Mouse (Mus musculus) midbrain, embryonic 16.5 days (tissue): Measurements from ENCODE around the gene Gm10197. TPM values are rescaled to one million over a fixed set of nuclear protein-coding genes. Genes with fewer than 3 reads are reported as not detected.

Experiments
- ATAC-seq: fragments of 200-750 bp; cut with Nextera tagmentation; 2 replicates; pipeline ENCODE4 v1.8.0; 2017; ENCODE audit warnings: moderate TSS enrichment
- H3K27ac ChIP-seq: fragments of 300-500 bp; sonication (generic); 2 replicates; pipeline ENCODE4 v1.5.1; 2014; ENCODE audit warnings: mild to moderate bottlenecking, low read length, mixed read lengths
- H3K27me3 ChIP-seq: fragments of 300-500 bp; sonication (generic); 2 replicates; pipeline ENCODE4 v1.6.1; 2014; ENCODE audit warnings: low read depth, low read length, mixed read lengths; ENCODE audit not compliant: control insufficient read depth, insufficient read depth
- H3K36me3 ChIP-seq: fragments of 300-500 bp; sonication (generic); 2 replicates; pipeline ENCODE4 v1.6.1; 2014; ENCODE audit warnings: mild to moderate bottlenecking, low read length, moderate library complexity, mixed read lengths; ENCODE audit not compliant: control insufficient read depth, insufficient read depth
- H3K4me1 ChIP-seq: fragments of 300-500 bp; sonication (generic); 2 replicates; pipeline ENCODE4 v1.6.1; 2014; ENCODE audit warnings: mild to moderate bottlenecking, low read length, mixed read lengths; ENCODE audit not compliant: control insufficient read depth, insufficient read depth
- H3K4me2 ChIP-seq: fragments of 300-500 bp; sonication (generic); 2 replicates; pipeline ENCODE4 v1.6.1; 2014; ENCODE audit warnings: mild to moderate bottlenecking, low read length, mixed read lengths
- H3K4me3 ChIP-seq: fragments of 300-500 bp; sonication (generic); 2 replicates; pipeline ENCODE4 v1.5.1; 2014; ENCODE audit warnings: low read depth, mild to moderate bottlenecking, low read length, moderate library complexity, mixed read lengths
- H3K9ac ChIP-seq: fragments of 300-500 bp; sonication (generic); 2 replicates; pipeline ENCODE4 v1.6.1; 2014; ENCODE audit warnings: low read depth, low read length, mixed read lengths
- H3K9me3 ChIP-seq: fragments of 300-500 bp; sonication (generic); replicated peaks from 2 replicates; pipeline ENCODE4 v1.6.1; 2014; ENCODE audit warnings: mild to moderate bottlenecking, low read length, mixed read lengths; ENCODE audit not compliant: control insufficient read depth, poor library complexity, severe bottlenecking
- WGBS: fragments of 180-500 bp; shearing (Covaris S2); extraction: QIAGEN DNeasy Blood & Tissue Kit; methylation state at CpG from one replicate; pipeline ENCODE4 v1.1.7; 2014; 5-methylcytosine and 5-hydroxymethylcytosine counted together
- polyA plus RNA-seq: library from polyadenylated mRNA; unstranded; fragments of >200 nt; fragmentation: Nextera tagmentation; extraction: Ambion mirVana; gene quantifications from 2 replicates; pipeline ENCODE4 v1.2.1, GENCODE M21; 2015

The Gm10197 gene
- polyA plus RNA-seq, 1 experiment from 2014 or later: not detected

DNA sequence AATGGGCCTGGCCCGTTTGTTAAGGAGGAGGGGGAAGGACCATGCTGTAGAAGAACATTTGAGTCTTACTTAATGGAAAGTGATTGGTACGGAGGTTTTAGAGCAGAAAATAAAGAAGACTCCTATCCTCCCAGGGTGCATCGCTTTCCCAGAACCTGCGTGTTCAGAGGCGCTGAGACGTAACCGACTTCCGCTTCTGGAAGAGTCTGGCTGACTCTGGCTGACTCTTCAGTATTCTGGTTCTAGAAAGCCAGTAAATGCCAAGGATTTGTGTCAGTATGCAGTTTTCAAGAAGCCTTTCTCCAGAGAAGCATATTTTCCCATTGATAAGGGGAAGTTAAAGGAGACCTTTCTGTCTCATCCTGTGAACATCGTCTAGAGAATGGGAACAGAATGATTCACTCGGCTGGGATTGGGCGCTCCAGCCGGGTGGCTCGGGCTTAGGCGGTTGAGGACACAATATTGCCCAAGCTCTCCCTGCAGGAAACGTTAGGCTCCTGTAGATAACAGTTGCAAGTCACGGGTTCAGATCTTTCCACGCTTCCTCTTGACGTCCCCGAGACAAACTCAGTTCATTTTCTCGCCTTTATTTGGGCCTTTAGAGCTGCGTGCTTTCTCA is 39.6 kb downstream of the Gm10197 start:
- Histone ChIP-seq H3K9ac (no peak overlapping the region), H3K4me1 (peaks cover 8% of the 10 kb centered on the region; the same call in 1 of the 2 replicates), H3K4me2 (no peak overlapping the region), H3K36me3 (peaks cover 3% of the 10 kb centered on the region), H3K9me3 (no peaks in the 10 kb centered on the region), H3K27ac (no peak overlapping the region), H3K4me3 (no peak overlapping the region), H3K27me3 (no peaks in the 10 kb centered on the region)
- 93% methylated on average over 21 of the region's 21 CpGs for WGBS
- ATAC-seq: no peak

GRCm38 (mm10) chr19:53329992-53330381 is 41.6 kb downstream of the Gm10197 start:
- H3K9me3 ChIP-seq: no peaks in the 10 kb centered on the region
- WGBS: under 1% methylated on average over 23 of the region's 29 CpGs
- ATAC-seq: peak; percentile 76
- peaks cover 3% of the 10 kb centered on the region; the same call in 1 of the 2 replicates for H3K36me3 ChIP-seq
- H3K27ac ChIP-seq: peak overlapping the region; percentile 77
- H3K9ac ChIP-seq: peak overlapping the region; percentile 77
- H3K4me1 ChIP-seq: peaks cover 23% of the 10 kb centered on the region
- H3K4me2 ChIP-seq: peak overlapping the region; percentile 84
- peak overlapping the region; percentile 53 for H3K4me3 ChIP-seq
- no peaks in the 10 kb centered on the region for H3K27me3 ChIP-seq

GRCm38 (mm10) chr19:53329221-53329991 is 42.2 kb downstream of the Gm10197 start:
- peaks cover 24% of the 10 kb centered on the region for H3K4me1 ChIP-seq
- peak overlapping the region; percentile 84 for H3K4me2 ChIP-seq
- under 1% methylated on average over 103 of the region's 106 CpGs for WGBS
- peak overlapping the region; percentile 53 for H3K4me3 ChIP-seq
- H3K9ac ChIP-seq: peak overlapping the region; percentile 77
- ATAC-seq: peak; percentile 80
- H3K36me3 ChIP-seq: peaks cover 3% of the 10 kb centered on the region; the same call in 1 of the 2 replicates
- H3K9me3 ChIP-seq: no peaks in the 10 kb centered on the region
- H3K27me3 ChIP-seq: no peaks in the 10 kb centered on the region
- H3K27ac ChIP-seq: peak overlapping the region; percentile 77

DNA sequence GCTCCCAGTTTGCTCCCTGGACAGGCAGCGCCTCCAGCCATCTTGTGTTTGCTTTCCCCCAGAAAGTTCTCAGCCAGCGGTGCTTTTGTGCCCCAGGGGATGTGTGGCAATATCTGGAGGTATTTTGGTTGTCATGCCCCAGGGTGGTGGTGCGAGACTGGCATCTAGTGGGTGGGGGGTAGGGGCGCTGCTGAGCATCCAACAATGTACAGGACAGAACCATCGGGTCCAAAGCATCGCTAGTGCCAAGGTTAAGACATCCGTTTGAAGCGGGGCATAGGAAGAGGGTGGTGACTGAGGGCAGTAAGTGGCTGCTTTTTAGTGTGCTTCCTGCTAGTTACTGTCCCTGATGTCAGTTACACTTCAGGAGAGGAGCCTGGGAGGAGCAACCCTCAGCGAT is 43.5 kb downstream of the Gm10197 start:
- H3K9ac ChIP-seq: no peak overlapping the region
- WGBS: 62% methylated on average over 9 of the region's 9 CpGs
- H3K4me1 ChIP-seq: peaks cover 24% of the 10 kb centered on the region
- H3K9me3 ChIP-seq: no peaks in the 10 kb centered on the region
- H3K27me3 ChIP-seq: no peaks in the 10 kb centered on the region
- H3K4me2 ChIP-seq: no peak overlapping the region
- H3K36me3 ChIP-seq: peaks cover 3% of the 10 kb centered on the region; the same call in 1 of the 2 replicates
- ATAC-seq: no peak
- 0 out of 2 replicates have a peak overlapping the region, but pooled peaks have one; percentile 32 for H3K27ac ChIP-seq
- H3K4me3 ChIP-seq: no peak overlapping the region

DNA sequence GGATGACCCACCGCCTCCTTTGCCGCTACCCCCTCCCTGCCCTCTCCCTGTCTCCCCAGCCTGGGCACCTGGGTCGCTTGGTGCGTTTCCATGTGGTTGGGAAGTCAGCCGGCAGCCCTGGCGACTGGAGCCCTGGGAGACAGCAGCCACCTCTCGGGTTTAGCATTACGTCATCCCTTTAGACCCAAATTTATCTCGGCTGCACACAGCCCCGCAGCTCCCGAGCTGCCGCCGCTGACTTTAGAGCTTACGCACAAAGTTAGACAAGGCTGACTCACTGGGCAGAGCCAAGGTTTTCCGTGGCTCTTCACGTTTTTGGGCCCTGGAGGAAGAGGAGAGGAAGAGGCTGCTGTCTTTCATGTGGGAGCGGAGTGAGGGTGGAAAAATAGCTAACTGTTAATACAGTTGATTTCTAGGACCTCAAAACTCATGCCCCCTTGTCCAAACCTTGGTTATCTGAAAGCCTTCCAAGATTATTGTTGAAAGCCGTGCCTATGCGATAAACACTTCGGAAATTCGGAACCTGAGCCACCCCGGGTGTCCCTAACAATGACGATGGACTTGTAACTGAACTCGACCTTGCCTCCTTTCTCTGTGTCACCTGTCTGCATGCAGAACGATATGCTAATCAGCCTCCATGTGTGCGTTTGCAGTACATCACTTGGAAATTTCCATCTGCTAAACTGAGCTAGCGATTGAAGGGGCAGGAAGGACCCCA is 45.8 kb downstream of the Gm10197 start:
- Histone ChIP-seq H3K4me2 (peak overlapping the region; percentile 68), H3K9me3 (no peaks in the 10 kb centered on the region), H3K4me3 (peak overlapping the region; percentile 27), H3K4me1 (peaks cover 21% of the 10 kb centered on the region), H3K36me3 (no peaks in the 10 kb centered on the region), H3K27me3 (no peaks in the 10 kb centered on the region), H3K27ac (peak overlapping the region; percentile 46; the same call in 1 of the 2 replicates), H3K9ac (peak overlapping the region; percentile 59)
- 13% methylated on average over 27 of the region's 27 CpGs for WGBS
- no peak for ATAC-seq

- no peaks in the 10 kb centered on the region for H3K27me3 ChIP-seq
- peaks cover 16% of the 10 kb centered on the region for H3K4me1 ChIP-seq
- no peak overlapping the region for H3K9ac ChIP-seq
- H3K4me2 ChIP-seq: no peak overlapping the region; the same call in 1 of the 2 replicates
- no peak overlapping the region for H3K27ac ChIP-seq
- no peak overlapping the region for H3K4me3 ChIP-seq
- WGBS: 46% methylated on average over 6 of the region's 6 CpGs
- H3K9me3 ChIP-seq: no peaks in the 10 kb centered on the region
- ATAC-seq: no peak
- no peaks in the 10 kb centered on the region for H3K36me3 ChIP-seq
Observed at GRCm38 (mm10) chr19:53324866-53325265, 46.7 kb downstream of the Gm10197 start.

DNA sequence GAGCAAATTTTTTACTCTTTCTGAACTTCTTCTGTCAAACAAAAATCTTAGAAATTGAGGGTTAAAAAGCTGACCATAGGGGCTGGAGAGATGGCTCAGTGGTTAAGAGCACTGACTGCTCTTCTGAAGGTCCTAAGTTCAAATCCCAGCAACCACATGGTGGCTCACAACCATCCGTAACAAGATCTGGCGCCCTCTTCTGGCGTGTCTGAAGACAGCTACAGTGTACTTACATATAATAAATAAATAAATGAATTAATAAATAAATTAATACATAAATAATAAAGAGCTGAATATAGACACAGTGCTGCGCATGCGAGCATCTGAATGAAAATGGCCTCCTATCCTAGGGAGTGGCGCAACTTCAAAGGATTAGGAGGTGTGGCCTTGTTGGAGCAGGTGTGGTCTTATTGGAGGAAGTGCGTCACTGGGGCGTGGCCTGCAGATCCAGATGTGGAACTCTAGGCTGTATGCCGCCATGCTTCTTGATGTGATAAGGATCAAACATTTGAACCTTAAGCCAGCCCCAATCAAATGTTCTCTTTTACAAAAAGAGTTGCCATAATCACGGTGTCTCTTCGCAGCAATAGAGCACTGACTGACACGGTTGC is 49.0 kb downstream of the Gm10197 start:
- ATAC-seq: no peak
- H3K4me3 ChIP-seq: no peak overlapping the region
- H3K9me3 ChIP-seq: no peaks in the 10 kb centered on the region
- peaks cover 16% of the 10 kb centered on the region for H3K4me1 ChIP-seq
- no peak overlapping the region for H3K27ac ChIP-seq
- no peaks in the 10 kb centered on the region for H3K27me3 ChIP-seq
- no peak overlapping the region for H3K9ac ChIP-seq
- H3K4me2 ChIP-seq: no peak overlapping the region
- WGBS: 96% methylated on average over 12 of the region's 12 CpGs
- H3K36me3 ChIP-seq: no peaks in the 10 kb centered on the region
